Mouse (Mus musculus): ENCODE results near the gene Eps8. TPM values are rescaled to one million over a fixed set of nuclear protein-coding genes. Genes with fewer than 3 reads are reported as not detected.

Gene Eps8
- polyA plus RNA-seq (2016; fragmentation: Nextera tagmentation; extraction: Ambion mirVana) = 6.8 and 8.7 TPM in 2 replicates

GRCm38 (mm10) chr6:137654776-137655175 lies at the start of gene Eps8:
TSS of gene Eps8 (minus strand) at chr6:137654876.
- H3K27me3 ChIP-seq (ENCODE audit: poor library complexity, severe bottlenecking) = peaks cover 4% of the 10 kb centered on the region; the same call in 1 of the 2 replicates
- no peak for DNase-seq (ENCODE audit: extremely low spot score, low spot score)
- H3K9me3 ChIP-seq = peaks cover 4% of the 10 kb centered on the region; the same call in 1 of the 2 replicates
- H3K36me3 ChIP-seq (replicated peaks) = no peaks in the 10 kb centered on the region
- no peaks in the 10 kb centered on the region for H3K4me1 ChIP-seq
- 86% methylated on average over 2 of the region's 2 CpGs for WGBS
- no peak within 1 kb of the TSS for H3K27ac ChIP-seq
- no peak within 1 kb of the TSS for H3K4me3 ChIP-seq

- H3K27ac ChIP-seq = no peak overlapping the region
- no peaks in the 10 kb centered on the region for H3K36me3 ChIP-seq (replicated peaks)
- H3K4me3 ChIP-seq = no peak overlapping the region
- no peak for DNase-seq (ENCODE audit: extremely low spot score, low spot score)
- WGBS = 86% methylated on average over 7 of the region's 7 CpGs
- H3K27me3 ChIP-seq (ENCODE audit: poor library complexity, severe bottlenecking) = no peaks in the 10 kb centered on the region
- no peaks in the 10 kb centered on the region for H3K9me3 ChIP-seq
- H3K4me1 ChIP-seq = peaks cover 7% of the 10 kb centered on the region; the same call in 1 of the 2 replicates
Observed at GRCm38 (mm10) chr6:137703431-137703830, 48.8 kb upstream of the Eps8 start.

DNA sequence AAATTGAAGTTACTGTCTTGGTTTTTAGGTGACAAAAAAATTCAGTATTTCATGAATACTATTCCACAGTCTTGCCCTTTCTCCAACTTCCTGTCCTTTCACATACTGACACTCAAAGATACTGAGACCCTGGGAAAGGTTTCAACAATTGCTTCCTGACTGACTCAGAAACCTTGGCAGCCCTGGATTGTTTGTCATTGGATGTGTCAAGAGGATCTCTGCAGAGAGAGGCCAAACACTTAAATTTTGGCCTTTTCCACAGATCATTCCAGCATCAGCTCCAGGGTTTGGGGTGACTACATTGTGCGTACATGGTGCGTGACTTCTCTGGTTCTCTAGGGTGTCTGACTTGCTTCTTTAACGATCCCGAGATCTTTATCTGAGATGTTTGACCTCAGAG lies 48.2 kb upstream of the Eps8 start:
- Histone ChIP-seq H3K4me3 (no peak overlapping the region), H3K27ac (no peak overlapping the region), H3K4me1 (peaks cover 7% of the 10 kb centered on the region; the same call in 1 of the 2 replicates), H3K27me3 (ENCODE audit: poor library complexity, severe bottlenecking) (no peaks in the 10 kb centered on the region), H3K36me3 (replicated peaks) (no peaks in the 10 kb centered on the region), H3K9me3 (no peaks in the 10 kb centered on the region)
- WGBS = 80% methylated on average over 4 of the region's 4 CpGs
- no peak for DNase-seq (ENCODE audit: extremely low spot score, low spot score)

GRCm38 (mm10) chr6:137702186-137702585 lies 47.5 kb upstream of the Eps8 start:
- Histone ChIP-seq H3K9me3 (no peaks in the 10 kb centered on the region), H3K27me3 (ENCODE audit: poor library complexity, severe bottlenecking) (no peaks in the 10 kb centered on the region), H3K27ac (no peak overlapping the region), H3K4me3 (no peak overlapping the region), H3K4me1 (peaks cover 7% of the 10 kb centered on the region; the same call in 1 of the 2 replicates), H3K36me3 (replicated peaks) (no peaks in the 10 kb centered on the region)
- 96% methylated on average over 3 of the region's 3 CpGs for WGBS
- DNase-seq (ENCODE audit: extremely low spot score, low spot score) = no peak

- Histone ChIP-seq H3K9me3 (no peaks in the 10 kb centered on the region), H3K4me3 (no peak overlapping the region), H3K27ac (no peak overlapping the region), H3K36me3 (replicated peaks) (no peaks in the 10 kb centered on the region), H3K4me1 (peaks cover 7% of the 10 kb centered on the region; the same call in 1 of the 2 replicates), H3K27me3 (ENCODE audit: poor library complexity, severe bottlenecking) (no peaks in the 10 kb centered on the region)
- 84% methylated on average over 7 of the region's 7 CpGs for whole genome bisulfite sequencing
- DNase-seq (ENCODE audit: extremely low spot score, low spot score) = no peak
Observed at GRCm38 (mm10) chr6:137699434-137699833, 44.8 kb upstream of the Eps8 start.

DNA sequence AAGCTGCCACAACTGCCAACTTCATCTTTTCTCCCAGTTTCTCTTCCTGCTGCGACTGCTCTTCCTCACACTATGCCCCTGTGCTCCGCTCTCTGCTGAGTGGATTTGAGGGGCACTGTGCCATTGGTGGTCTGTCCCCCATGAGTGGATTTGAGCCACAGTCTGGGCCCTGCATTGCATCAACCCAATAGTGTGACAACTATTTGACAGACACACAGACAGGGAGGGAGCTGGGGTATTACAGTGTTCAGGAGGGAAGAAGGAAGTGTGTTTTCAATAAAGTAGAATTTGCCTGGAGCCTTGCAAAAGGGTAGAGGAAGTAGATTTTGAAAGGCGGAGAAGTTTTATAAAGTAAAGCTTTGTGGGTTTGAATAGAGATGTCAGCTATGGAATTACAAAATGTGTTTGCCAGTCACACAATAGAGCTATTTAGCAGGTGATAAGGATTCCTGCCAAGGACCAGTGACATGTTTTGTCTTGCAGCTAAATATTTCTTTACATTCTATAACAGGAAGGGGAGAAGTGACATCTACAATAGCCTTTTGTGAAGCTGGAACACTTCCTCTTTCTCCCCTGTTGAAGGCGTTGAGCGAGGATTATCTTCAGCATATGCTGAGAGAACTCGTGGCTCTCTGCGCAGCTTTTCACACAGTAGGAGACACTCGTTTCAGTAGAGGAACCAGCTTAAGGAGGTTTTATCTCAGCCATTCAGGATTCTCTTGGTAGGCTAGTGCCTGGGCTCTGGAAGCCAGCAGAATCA lies 41.9 kb upstream of the Eps8 start:
- 70% methylated on average over 8 of the region's 8 CpGs for WGBS
- Histone ChIP-seq H3K4me1 (peaks cover 7% of the 10 kb centered on the region; the same call in 1 of the 2 replicates), H3K27me3 (ENCODE audit: poor library complexity, severe bottlenecking) (no peaks in the 10 kb centered on the region), H3K4me3 (no peak overlapping the region), H3K36me3 (replicated peaks) (no peaks in the 10 kb centered on the region), H3K9me3 (no peaks in the 10 kb centered on the region), H3K27ac (no peak overlapping the region)
- DNase-seq (ENCODE audit: extremely low spot score, low spot score) = no peak

GRCm38 (mm10) chr6:137695046-137695445 lies 40.4 kb upstream of the Eps8 start:
- 90% methylated on average over 8 of the region's 8 CpGs for whole genome bisulfite sequencing
- no peak for DNase-seq (ENCODE audit: extremely low spot score, low spot score)
- H3K9me3 ChIP-seq = no peaks in the 10 kb centered on the region
- H3K27me3 ChIP-seq (ENCODE audit: poor library complexity, severe bottlenecking) = no peaks in the 10 kb centered on the region
- no peaks in the 10 kb centered on the region for H3K36me3 ChIP-seq (replicated peaks)
- peaks cover 7% of the 10 kb centered on the region; the same call in 1 of the 2 replicates for H3K4me1 ChIP-seq
- no peak overlapping the region for H3K27ac ChIP-seq
- no peak overlapping the region for H3K4me3 ChIP-seq

DNA sequence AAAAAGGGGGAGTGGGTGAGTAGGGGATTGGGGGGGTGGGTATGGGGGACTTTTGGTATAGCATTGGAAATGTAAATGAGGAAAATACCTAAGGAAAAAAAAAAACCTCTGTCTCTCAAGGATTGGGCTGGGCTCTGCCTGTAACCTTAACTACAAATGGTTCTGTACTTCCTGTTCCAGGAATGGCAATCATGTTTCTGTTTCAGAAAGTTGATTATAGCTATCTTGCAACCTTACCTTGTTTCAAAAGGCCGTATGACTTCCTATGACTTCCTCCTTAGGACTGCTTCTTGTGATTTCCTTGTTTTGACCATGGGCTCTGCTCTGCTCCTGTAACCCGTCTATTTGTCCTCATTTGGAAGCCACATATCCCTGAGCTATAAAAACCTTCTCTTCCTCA lies 39.6 kb upstream of the Eps8 start:
- no peaks in the 10 kb centered on the region for H3K36me3 ChIP-seq (replicated peaks)
- H3K27me3 ChIP-seq (ENCODE audit: poor library complexity, severe bottlenecking) = no peaks in the 10 kb centered on the region
- no peak for DNase-seq (ENCODE audit: extremely low spot score, low spot score)
- 87% methylated on average over 2 of the region's 2 CpGs for WGBS
- no peaks in the 10 kb centered on the region for H3K9me3 ChIP-seq
- H3K4me1 ChIP-seq = no peaks in the 10 kb centered on the region; the same call in 1 of the 2 replicates
- no peak overlapping the region for H3K4me3 ChIP-seq
- no peak overlapping the region for H3K27ac ChIP-seq

GRCm38 (mm10) chr6:137690550-137691119 lies 36.0 kb upstream of the Eps8 start:
- Histone ChIP-seq H3K27ac (no peak overlapping the region), H3K27me3 (ENCODE audit: poor library complexity, severe bottlenecking) (no peaks in the 10 kb centered on the region), H3K9me3 (no peaks in the 10 kb centered on the region), H3K4me1 (no peaks in the 10 kb centered on the region), H3K4me3 (no peak overlapping the region), H3K36me3 (replicated peaks) (no peaks in the 10 kb centered on the region)
- WGBS = 90% methylated on average over 2 of the region's 2 CpGs
- no peak for DNase-seq (ENCODE audit: extremely low spot score, low spot score)

- H3K27ac ChIP-seq = no peak overlapping the region
- no peaks in the 10 kb centered on the region for H3K36me3 ChIP-seq (replicated peaks)
- no peaks in the 10 kb centered on the region for H3K4me1 ChIP-seq
- H3K4me3 ChIP-seq = no peak overlapping the region
- WGBS = 94% methylated on average over 11 of the region's 11 CpGs
- no peaks in the 10 kb centered on the region for H3K27me3 ChIP-seq (ENCODE audit: poor library complexity, severe bottlenecking)
- no peak for DNase-seq (ENCODE audit: extremely low spot score, low spot score)
- no peaks in the 10 kb centered on the region for H3K9me3 ChIP-seq
Observed at GRCm38 (mm10) chr6:137688506-137689105, 33.9 kb upstream of the Eps8 start.

DNA sequence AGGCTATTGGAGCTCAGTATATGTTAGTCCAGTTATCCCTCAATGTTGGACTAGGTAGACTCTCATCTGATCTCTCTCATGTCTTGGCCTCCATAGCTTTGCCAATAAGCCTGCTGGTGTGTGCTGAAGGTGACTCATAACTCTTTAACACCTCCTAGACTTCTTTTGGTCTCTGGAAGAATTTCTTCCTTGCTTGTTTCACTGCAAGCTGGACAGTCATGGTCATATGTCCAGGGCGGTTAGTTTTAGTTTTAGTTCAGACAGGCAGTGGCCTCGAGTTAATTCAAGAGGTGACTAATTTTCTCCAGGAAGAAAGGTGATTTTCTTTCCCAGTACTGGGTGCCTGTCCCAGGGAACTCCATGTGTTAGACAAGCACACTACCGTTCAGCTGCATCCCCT lies 33.4 kb upstream of the Eps8 start:
- no peak for DNase-seq (ENCODE audit: extremely low spot score, low spot score)
- WGBS = 96% methylated on average over 3 of the region's 3 CpGs
- H3K27me3 ChIP-seq (ENCODE audit: poor library complexity, severe bottlenecking) = no peaks in the 10 kb centered on the region
- H3K27ac ChIP-seq = no peak overlapping the region
- H3K4me3 ChIP-seq = no peak overlapping the region
- no peaks in the 10 kb centered on the region for H3K4me1 ChIP-seq
- no peaks in the 10 kb centered on the region for H3K9me3 ChIP-seq
- H3K36me3 ChIP-seq (replicated peaks) = no peaks in the 10 kb centered on the region

DNA sequence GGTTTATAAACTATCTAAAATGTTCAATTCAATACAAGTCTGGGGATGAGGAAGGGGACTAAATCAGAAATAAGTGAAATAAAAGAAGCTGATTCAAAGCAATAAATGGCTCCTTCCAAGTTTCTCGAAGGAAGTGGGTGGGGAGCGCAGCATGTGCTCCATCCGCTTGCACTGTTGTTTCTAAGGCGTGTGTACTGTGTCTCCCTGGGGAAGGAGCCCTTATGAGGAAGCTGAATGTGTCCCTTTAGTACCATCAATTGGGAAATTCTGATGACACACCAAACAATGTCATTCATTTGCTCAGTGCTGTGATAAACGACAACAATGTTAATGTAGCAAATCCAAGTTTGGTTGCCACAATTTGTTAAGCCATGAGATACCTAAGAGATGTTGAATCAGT lies 33.0 kb upstream of the Eps8 start:
- Histone ChIP-seq H3K36me3 (replicated peaks) (no peaks in the 10 kb centered on the region), H3K27ac (no peak overlapping the region), H3K4me1 (no peaks in the 10 kb centered on the region), H3K4me3 (no peak overlapping the region), H3K9me3 (no peaks in the 10 kb centered on the region), H3K27me3 (ENCODE audit: poor library complexity, severe bottlenecking) (no peaks in the 10 kb centered on the region)
- DNase-seq (ENCODE audit: extremely low spot score, low spot score) = no peak
- WGBS = 93% methylated on average over 5 of the region's 5 CpGs

DNA sequence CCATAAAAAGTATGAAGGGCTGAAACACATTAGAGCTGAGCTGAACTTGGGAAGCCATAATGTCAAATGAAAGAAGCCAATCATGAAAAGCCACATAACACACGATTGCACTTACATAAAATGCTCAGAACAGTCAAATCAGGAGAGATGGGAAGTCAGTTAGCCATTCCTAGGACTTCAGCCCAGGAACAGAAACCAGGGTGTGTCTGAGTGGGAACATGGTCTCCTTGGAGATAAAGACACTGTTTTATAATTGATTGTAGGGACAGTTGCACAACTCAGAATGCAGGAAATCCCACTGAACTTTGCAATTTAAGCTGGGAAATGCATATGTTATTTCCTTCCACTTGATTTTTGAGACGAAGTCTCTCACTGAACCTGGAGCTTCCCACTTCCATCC lies 28.0 kb upstream of the Eps8 start:
- H3K4me1 ChIP-seq = no peaks in the 10 kb centered on the region
- H3K27me3 ChIP-seq (ENCODE audit: poor library complexity, severe bottlenecking) = no peaks in the 10 kb centered on the region
- H3K27ac ChIP-seq = no peak overlapping the region
- H3K9me3 ChIP-seq = no peaks in the 10 kb centered on the region
- DNase-seq (ENCODE audit: extremely low spot score, low spot score) = no peak
- WGBS = 90% methylated on average over 2 of the region's 2 CpGs
- H3K36me3 ChIP-seq (replicated peaks) = no peaks in the 10 kb centered on the region
- H3K4me3 ChIP-seq = no peak overlapping the region

Measured in forebrain, embryonic 10.5 days (tissue).